Mouse (Mus musculus) embryonic facial prominence, embryonic 11.5 days (tissue): ENCODE data around the gene Rab30. TPM values are rescaled to one million over a fixed set of nuclear protein-coding genes. Genes with fewer than 3 reads are reported as not detected.

Experiments
- ATAC-seq: fragments of 200-750 bp; cut with Nextera tagmentation; replicated peaks from 2 replicates; pipeline ENCODE4 v1.8.0; 2017; ENCODE audit warnings: low read depth; ENCODE audit not compliant: insufficient number of reproducible peaks, low FRiP score, low TSS enrichment
- DNase-seq: peaks from one replicate; pipeline ENCODE4 v3.0.0-alpha.2; 2015; ENCODE audit warnings: low spot score
- H3K27ac ChIP-seq: fragments of 300-500 bp; sonication (generic); replicated peaks from 2 replicates; pipeline ENCODE4 v1.5.1; 2014; ENCODE audit warnings: mild to moderate bottlenecking, low read depth, low read length, control low read depth
- H3K27me3 ChIP-seq: fragments of 300-500 bp; sonication (generic); 2 replicates; pipeline ENCODE4 v1.6.1; 2014; ENCODE audit warnings: mild to moderate bottlenecking, low read length, moderate library complexity, mixed read lengths; ENCODE audit not compliant: control insufficient read depth, insufficient read depth
- H3K36me3 ChIP-seq: fragments of 300-500 bp; sonication (generic); replicated peaks from 2 replicates; pipeline ENCODE4 v1.6.1; 2014; ENCODE audit warnings: low read depth, mild to moderate bottlenecking, low read length, moderate library complexity, mixed read lengths; ENCODE audit not compliant: control insufficient read depth, insufficient read depth
- H3K4me1 ChIP-seq: fragments of 300-500 bp; sonication (generic); 2 replicates; pipeline ENCODE4 v1.6.1; 2014; ENCODE audit warnings: low read length, mixed read lengths; ENCODE audit not compliant: control insufficient read depth, insufficient read depth
- H3K4me2 ChIP-seq: fragments of 300-500 bp; sonication (generic); 2 replicates; pipeline ENCODE4 v1.6.1; 2014; ENCODE audit warnings: low read depth, mild to moderate bottlenecking, control low read depth, low read length, moderate library complexity
- H3K4me3 ChIP-seq: fragments of 300-500 bp; sonication (generic); 2 replicates; pipeline ENCODE4 v1.5.1; 2014; ENCODE audit warnings: low read depth, low read length, control low read depth
- H3K9ac ChIP-seq: fragments of 300-500 bp; sonication (generic); replicated peaks from 2 replicates; pipeline ENCODE4 v1.6.1; 2014; ENCODE audit warnings: mild to moderate bottlenecking, control low read depth, low read length
- H3K9me3 ChIP-seq: fragments of 300-500 bp; sonication (generic); replicated peaks from 2 replicates; pipeline ENCODE4 v1.6.1; 2016; ENCODE audit warnings: mild to moderate bottlenecking, low read length, inconsistent platforms, mixed read lengths; ENCODE audit not compliant: control insufficient read depth
- WGBS: fragments of 180-500 bp; shearing (Covaris S2); extraction: QIAGEN DNeasy Blood & Tissue Kit; methylation state at CpG from one replicate; pipeline ENCODE4 v1.1.7; 2014; 5-methylcytosine and 5-hydroxymethylcytosine counted together
- polyA plus RNA-seq: library from polyadenylated mRNA; unstranded; fragments of >200 nt; fragmentation: Nextera tagmentation; extraction: Ambion mirVana; gene quantifications from 2 replicates; pipeline ENCODE4 v1.2.1, GENCODE M21; 2014

Gene Rab30
- polyA plus RNA-seq, 1 experiment from 2014 or later: 23.8 TPM

DNA sequence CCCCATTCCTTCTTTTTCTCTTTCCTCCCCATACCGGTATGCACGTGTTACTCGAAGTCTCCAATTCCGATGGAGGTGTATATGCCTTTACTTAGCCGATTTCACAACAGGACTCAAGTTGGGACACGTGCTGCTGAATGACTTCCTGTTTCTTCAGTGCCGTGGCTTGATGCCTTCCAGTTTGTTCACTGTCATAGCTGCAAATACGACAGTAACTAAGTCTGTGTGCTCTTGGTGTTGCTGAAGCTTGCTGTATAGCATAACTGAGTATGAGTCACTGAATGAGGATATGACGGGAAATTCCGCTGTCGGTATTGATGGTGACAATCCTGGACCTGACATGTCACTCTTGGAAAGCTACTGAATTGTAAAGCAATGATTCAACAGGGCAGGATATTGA is 95.8 kb downstream of the Rab30 start:
- Histone ChIP-seq H3K4me2 (no peak overlapping the region), H3K4me1 (no peaks in the 10 kb centered on the region), H3K9me3 (no peaks in the 10 kb centered on the region), H3K36me3 (no peaks in the 10 kb centered on the region; the same call in 1 of the 2 replicates), H3K27me3 (no peaks in the 10 kb centered on the region), H3K4me3 (no peak overlapping the region), H3K9ac (no peak overlapping the region), H3K27ac (no peak overlapping the region)
- WGBS: 87% methylated on average over 11 of the region's 11 CpGs
- DNase-seq (no peak), ATAC-seq (no peak)

DNA sequence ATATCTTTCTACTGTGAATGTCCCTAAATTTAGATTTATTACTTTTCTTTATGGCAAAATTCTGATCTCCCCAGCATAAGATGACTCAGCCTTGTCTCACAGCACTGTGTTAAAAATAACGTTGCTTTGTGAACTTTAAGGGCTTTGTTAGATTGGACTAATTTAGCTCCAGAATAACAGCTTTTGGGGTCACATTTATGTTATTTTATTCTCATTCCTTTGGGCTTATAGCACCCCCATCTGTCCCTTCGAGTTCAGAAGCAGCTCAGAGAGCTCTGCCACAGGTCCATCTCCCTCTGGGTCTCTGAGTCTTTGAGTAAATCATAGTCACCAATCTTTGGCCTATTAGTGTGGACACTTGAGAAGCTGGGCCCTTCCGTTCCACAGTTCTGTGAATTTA is 96.5 kb downstream of the Rab30 start:
- Histone ChIP-seq H3K27me3 (no peaks in the 10 kb centered on the region), H3K36me3 (no peaks in the 10 kb centered on the region; the same call in 1 of the 2 replicates), H3K9me3 (no peaks in the 10 kb centered on the region), H3K9ac (no peak overlapping the region), H3K27ac (no peak overlapping the region), H3K4me1 (no peaks in the 10 kb centered on the region), H3K4me3 (no peak overlapping the region), H3K4me2 (no peak overlapping the region)
- 74% methylated on average over 3 of the region's 3 CpGs for WGBS
- no peak for DNase-seq
- no peak for ATAC-seq

DNA sequence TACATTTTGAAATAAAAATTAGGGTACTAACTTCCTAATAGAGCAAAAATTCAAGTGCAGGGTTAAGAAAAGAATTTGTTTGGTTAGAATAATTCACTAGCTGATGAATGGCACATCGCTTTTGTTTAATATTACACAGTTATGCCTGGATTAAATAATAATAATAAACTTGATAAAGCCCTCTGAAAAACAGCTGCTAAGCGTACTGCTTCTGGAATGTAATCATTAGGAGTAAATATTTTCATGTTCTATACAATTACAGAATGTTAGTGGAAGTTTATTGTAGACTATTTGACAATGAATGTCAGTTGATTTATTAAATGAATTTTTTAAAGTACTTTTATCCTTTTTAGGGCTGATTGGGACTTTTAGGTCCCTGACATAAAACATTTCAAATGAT is 100.9 kb downstream of the Rab30 start:
- H3K9ac ChIP-seq: no peak overlapping the region
- DNase-seq (no peak), ATAC-seq (no peak)
- no peak overlapping the region for H3K4me2 ChIP-seq
- no peaks in the 10 kb centered on the region for H3K36me3 ChIP-seq
- no peaks in the 10 kb centered on the region for H3K4me1 ChIP-seq
- no peak overlapping the region for H3K4me3 ChIP-seq
- H3K9me3 ChIP-seq: no peaks in the 10 kb centered on the region
- 80% methylated on average over 2 of the region's 2 CpGs for WGBS
- H3K27ac ChIP-seq: no peak overlapping the region
- H3K27me3 ChIP-seq: no peaks in the 10 kb centered on the region

GRCm38 (mm10) chr7:92848246-92848645 is 106.8 kb downstream of the Rab30 start:
- Histone ChIP-seq H3K27me3 (no peaks in the 10 kb centered on the region), H3K9me3 (no peaks in the 10 kb centered on the region), H3K4me2 (no peak overlapping the region), H3K4me1 (no peaks in the 10 kb centered on the region), H3K36me3 (no peaks in the 10 kb centered on the region), H3K9ac (no peak overlapping the region), H3K4me3 (no peak overlapping the region), H3K27ac (no peak overlapping the region)
- ATAC-seq (no peak), DNase-seq (no peak)
- WGBS: 84% methylated on average over 3 of the region's 3 CpGs

GRCm38 (mm10) chr7:92866526-92866925 is 125.1 kb downstream of the Rab30 start:
- peak; percentile 80 for DNase-seq
- ATAC-seq: no peak
- H3K36me3 ChIP-seq: no peaks in the 10 kb centered on the region
- no peaks in the 10 kb centered on the region for H3K4me1 ChIP-seq
- H3K4me3 ChIP-seq: no peak overlapping the region
- H3K27me3 ChIP-seq: no peaks in the 10 kb centered on the region
- no peak overlapping the region for H3K4me2 ChIP-seq
- H3K27ac ChIP-seq: no peak overlapping the region
- H3K9me3 ChIP-seq: no peaks in the 10 kb centered on the region
- no peak overlapping the region for H3K9ac ChIP-seq
- 34% methylated on average over 2 of the region's 2 CpGs for WGBS

- Histone ChIP-seq H3K36me3 (no peaks in the 10 kb centered on the region), H3K27me3 (no peaks in the 10 kb centered on the region), H3K9ac (no peak overlapping the region), H3K4me2 (no peak overlapping the region), H3K9me3 (no peaks in the 10 kb centered on the region), H3K27ac (no peak overlapping the region), H3K4me1 (no peaks in the 10 kb centered on the region), H3K4me3 (no peak overlapping the region)
- DNase-seq (peak; percentile 35), ATAC-seq (no peak)
- 78% methylated on average over 3 of the region's 3 CpGs for whole genome bisulfite sequencing
Measured at GRCm38 (mm10) chr7:92870161-92870560, 128.8 kb downstream of the Rab30 start.

DNA sequence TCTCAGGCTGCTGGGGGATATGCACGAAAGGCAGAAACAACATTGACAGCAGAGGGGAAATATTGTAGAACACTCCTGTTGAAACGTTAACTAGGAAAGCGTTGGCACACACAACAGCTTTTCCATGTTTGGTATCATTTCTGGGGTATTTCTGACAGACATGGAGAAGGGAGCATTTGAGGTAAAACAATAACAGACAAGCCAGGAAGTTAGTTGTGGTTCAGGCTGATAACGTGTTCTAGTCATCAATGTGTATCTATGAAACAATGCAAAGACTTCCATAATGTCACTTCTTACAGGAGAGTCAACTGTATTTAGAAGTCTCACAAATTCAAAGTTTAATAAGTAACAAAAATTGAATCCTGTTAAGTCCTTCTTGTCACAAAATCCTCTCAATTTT is 130.2 kb downstream of the Rab30 start:
- H3K4me3 ChIP-seq: no peak overlapping the region
- no peak for ATAC-seq
- no peak overlapping the region for H3K4me2 ChIP-seq
- H3K4me1 ChIP-seq: no peaks in the 10 kb centered on the region
- H3K9ac ChIP-seq: no peak overlapping the region
- H3K27ac ChIP-seq: no peak overlapping the region
- H3K27me3 ChIP-seq: no peaks in the 10 kb centered on the region
- no peaks in the 10 kb centered on the region for H3K9me3 ChIP-seq
- WGBS: 94% methylated on average over 4 of the region's 4 CpGs
- no peak for DNase-seq
- no peaks in the 10 kb centered on the region for H3K36me3 ChIP-seq

- Histone ChIP-seq H3K4me3 (peak within 1 kb of the TSS; percentile 61), H3K9ac (peak within 1 kb of the TSS; percentile 68), H3K27me3 (no peaks in the 10 kb centered on the region), H3K4me1 (no peaks in the 10 kb centered on the region), H3K27ac (peak within 1 kb of the TSS; percentile 97), H3K36me3 (no peaks in the 10 kb centered on the region), H3K9me3 (no peaks in the 10 kb centered on the region), H3K4me2 (peak within 1 kb of the TSS; percentile 71)
- under 1% methylated on average over 53 of the region's 53 CpGs for WGBS
- DNase-seq (peak; percentile 97), ATAC-seq (peak; percentile 87)
Measured at GRCm38 (mm10) chr7:92874116-92874675, 132.8 kb downstream of the Rab30 start, which contains the start of the genes Ddias and Prcp. Gene Ddias, minus strand, starts transcription at chr7:92874247. Gene Prcp, plus strand, starts transcription at chr7:92874470.
